Mouse (Mus musculus): ENCODE results near the gene Sertad3. TPM values are rescaled to one million over a fixed set of nuclear protein-coding genes. Genes with fewer than 3 reads are reported as not detected.
A peak's percentile ranks its signal among the peaks of the same experiment; 100 is the strongest.

Gene Sertad3
- polyA plus RNA-seq, 1 experiment from 2014 or later: 18.7 TPM

- WGBS: 39% methylated on average over 7 of the region's 7 CpGs
- Histone ChIP-seq H3K36me3 (peaks cover 14% of the 10 kb centered on the region), H3K27me3 (no peaks in the 10 kb centered on the region), H3K4me3 (peak overlapping the region; percentile 75), H3K9ac (replicated peaks) (no peak overlapping the region), H3K27ac (replicated peaks) (peak overlapping the region; percentile 90; the same call in 1 of the 2 replicates), H3K4me1 (peaks cover 10% of the 10 kb centered on the region; the same call in 1 of the 2 replicates), H3K9me3 (no peaks in the 10 kb centered on the region), H3K4me2 (replicated peaks) (peak overlapping the region; percentile 75)
- no peak for ATAC-seq (ENCODE audit: low FRiP score, low read depth)
Measured at GRCm38 (mm10) chr7:27472596-27472995, 972 bp upstream of the Sertad3 start.

GRCm38 (mm10) chr7:27473835-27474489, 394 bp downstream of the Sertad3 start:
- ATAC-seq (ENCODE audit: low FRiP score, low read depth): no peak
- Histone ChIP-seq H3K4me1 (peaks cover 10% of the 10 kb centered on the region; the same call in 1 of the 2 replicates), H3K4me2 (replicated peaks) (peak overlapping the region; percentile 75), H3K36me3 (peaks cover 24% of the 10 kb centered on the region), H3K4me3 (peak overlapping the region; percentile 75), H3K27me3 (no peaks in the 10 kb centered on the region), H3K9me3 (no peaks in the 10 kb centered on the region), H3K27ac (replicated peaks) (peak overlapping the region; percentile 90), H3K9ac (replicated peaks) (peak overlapping the region; percentile 71)
- WGBS: under 1% methylated on average over 34 of the region's 34 CpGs

- Histone ChIP-seq H3K9me3 (no peaks in the 10 kb centered on the region), H3K36me3 (peaks cover 24% of the 10 kb centered on the region), H3K4me1 (peaks cover 10% of the 10 kb centered on the region; the same call in 1 of the 2 replicates), H3K27me3 (no peaks in the 10 kb centered on the region), H3K9ac (replicated peaks) (peak overlapping the region; percentile 71), H3K27ac (replicated peaks) (peak overlapping the region; percentile 90), H3K4me2 (replicated peaks) (peak overlapping the region; percentile 75), H3K4me3 (peak overlapping the region; percentile 75)
- ATAC-seq (ENCODE audit: low FRiP score, low read depth): peak; percentile 89
- 0% methylated on average over 23 of the region's 23 CpGs for WGBS
Measured at GRCm38 (mm10) chr7:27474490-27474954, 954 bp downstream of the Sertad3 start.

- Histone ChIP-seq H3K4me1 (peaks cover 10% of the 10 kb centered on the region; the same call in 1 of the 2 replicates), H3K4me2 (replicated peaks) (no peak overlapping the region; the same call in 1 of the 2 replicates), H3K27me3 (no peaks in the 10 kb centered on the region), H3K9me3 (no peaks in the 10 kb centered on the region), H3K9ac (replicated peaks) (no peak overlapping the region), H3K27ac (replicated peaks) (no peak overlapping the region), H3K36me3 (peaks cover 24% of the 10 kb centered on the region), H3K4me3 (no peak overlapping the region)
- 93% methylated on average over 2 of the region's 2 CpGs for WGBS
- ATAC-seq (ENCODE audit: low FRiP score, low read depth): no peak
Measured at GRCm38 (mm10) chr7:27475596-27475995, 2.0 kb downstream of the Sertad3 start.

- H3K4me3 ChIP-seq: no peak overlapping the region
- no peaks in the 10 kb centered on the region for H3K9me3 ChIP-seq
- ATAC-seq (ENCODE audit: low FRiP score, low read depth): no peak
- 96% methylated on average over 14 of the region's 14 CpGs for WGBS
- no peak overlapping the region for H3K9ac ChIP-seq (replicated peaks)
- H3K27me3 ChIP-seq: no peaks in the 10 kb centered on the region
- H3K27ac ChIP-seq (replicated peaks): no peak overlapping the region
- H3K36me3 ChIP-seq: peaks cover 24% of the 10 kb centered on the region
- H3K4me2 ChIP-seq (replicated peaks): no peak overlapping the region
- peaks cover 10% of the 10 kb centered on the region; the same call in 1 of the 2 replicates for H3K4me1 ChIP-seq
Measured at GRCm38 (mm10) chr7:27476098-27476635, 2.6 kb downstream of the Sertad3 start.

GRCm38 (mm10) chr7:27478561-27478960, 5.0 kb downstream of the Sertad3 start:
- H3K4me3 ChIP-seq: no peak overlapping the region
- H3K36me3 ChIP-seq: peaks cover 24% of the 10 kb centered on the region
- no peak overlapping the region for H3K27ac ChIP-seq (replicated peaks)
- H3K4me2 ChIP-seq (replicated peaks): no peak overlapping the region
- H3K9me3 ChIP-seq: no peaks in the 10 kb centered on the region
- peaks cover 13% of the 10 kb centered on the region for H3K4me1 ChIP-seq
- whole genome bisulfite sequencing: 81% methylated on average over 7 of the region's 7 CpGs
- no peak for ATAC-seq (ENCODE audit: low FRiP score, low read depth)
- H3K27me3 ChIP-seq: no peaks in the 10 kb centered on the region
- no peak overlapping the region for H3K9ac ChIP-seq (replicated peaks)

- ATAC-seq (ENCODE audit: low FRiP score, low read depth): no peak
- peaks cover 24% of the 10 kb centered on the region for H3K36me3 ChIP-seq
- H3K4me1 ChIP-seq: peaks cover 13% of the 10 kb centered on the region
- WGBS: 74% methylated on average over 1 of the region's 1 CpGs
- no peaks in the 10 kb centered on the region for H3K9me3 ChIP-seq
- H3K27ac ChIP-seq (replicated peaks): no peak overlapping the region
- H3K27me3 ChIP-seq: no peaks in the 10 kb centered on the region
- H3K4me2 ChIP-seq (replicated peaks): no peak overlapping the region
- no peak overlapping the region for H3K9ac ChIP-seq (replicated peaks)
- no peak overlapping the region for H3K4me3 ChIP-seq
Measured at GRCm38 (mm10) chr7:27479750-27480149, 6.2 kb downstream of the Sertad3 start.

GRCm38 (mm10) chr7:27480506-27480905, 6.9 kb downstream of the Sertad3 start:
- 70% methylated on average over 3 of the region's 3 CpGs for WGBS
- Histone ChIP-seq H3K9me3 (no peaks in the 10 kb centered on the region), H3K4me3 (no peak overlapping the region), H3K4me2 (replicated peaks) (no peak overlapping the region), H3K27me3 (peaks cover 3% of the 10 kb centered on the region; the same call in 1 of the 2 replicates), H3K4me1 (peaks cover 9% of the 10 kb centered on the region), H3K27ac (replicated peaks) (no peak overlapping the region), H3K9ac (replicated peaks) (no peak overlapping the region), H3K36me3 (peaks cover 24% of the 10 kb centered on the region)
- no peak for ATAC-seq (ENCODE audit: low FRiP score, low read depth)

GRCm38 (mm10) chr7:27480927-27481626, 7.5 kb downstream of the Sertad3 start:
- 13% methylated on average over 11 of the region's 11 CpGs for WGBS
- Histone ChIP-seq H3K9me3 (no peaks in the 10 kb centered on the region), H3K36me3 (peaks cover 21% of the 10 kb centered on the region), H3K4me2 (replicated peaks) (peak overlapping the region; percentile 58), H3K4me3 (peak overlapping the region; percentile 33), H3K27ac (replicated peaks) (peak overlapping the region; percentile 27; the same call in 1 of the 2 replicates), H3K4me1 (peaks cover 9% of the 10 kb centered on the region), H3K9ac (replicated peaks) (peak overlapping the region; percentile 46), H3K27me3 (peaks cover 4% of the 10 kb centered on the region; the same call in 1 of the 2 replicates)
- ATAC-seq (ENCODE audit: low FRiP score, low read depth): no peak; the same call in 1 of the 2 replicates

- WGBS: 0% methylated on average over 5 of the region's 12 CpGs
- Histone ChIP-seq H3K9me3 (no peaks in the 10 kb centered on the region), H3K27ac (replicated peaks) (peak overlapping the region; percentile 27; the same call in 1 of the 2 replicates), H3K9ac (replicated peaks) (peak overlapping the region; percentile 46), H3K4me2 (replicated peaks) (peak overlapping the region; percentile 58), H3K4me3 (peak overlapping the region; percentile 33), H3K36me3 (peaks cover 16% of the 10 kb centered on the region), H3K4me1 (peaks cover 9% of the 10 kb centered on the region), H3K27me3 (peaks cover 4% of the 10 kb centered on the region; the same call in 1 of the 2 replicates)
- peak; percentile 77; the same call in 1 of the 2 replicates for ATAC-seq (ENCODE audit: low FRiP score, low read depth)
Measured at GRCm38 (mm10) chr7:27481627-27481969, 8.0 kb downstream of the Sertad3 start.

GRCm38 (mm10) chr7:27483860-27484259, 10.3 kb downstream of the Sertad3 start:
- Histone ChIP-seq H3K4me3 (no peak overlapping the region), H3K27me3 (peaks cover 8% of the 10 kb centered on the region), H3K9ac (replicated peaks) (no peak overlapping the region), H3K27ac (replicated peaks) (no peak overlapping the region), H3K36me3 (no peaks in the 10 kb centered on the region), H3K4me1 (peaks cover 19% of the 10 kb centered on the region), H3K4me2 (replicated peaks) (no peak overlapping the region), H3K9me3 (no peaks in the 10 kb centered on the region)
- 90% methylated on average over 4 of the region's 4 CpGs for WGBS
- ATAC-seq (ENCODE audit: low FRiP score, low read depth): no peak

Data from midbrain, embryonic 12.5 days (tissue).